Comparison of ENCODE assay signal across 10 mouse cellular contexts in the genomic region with DNA sequence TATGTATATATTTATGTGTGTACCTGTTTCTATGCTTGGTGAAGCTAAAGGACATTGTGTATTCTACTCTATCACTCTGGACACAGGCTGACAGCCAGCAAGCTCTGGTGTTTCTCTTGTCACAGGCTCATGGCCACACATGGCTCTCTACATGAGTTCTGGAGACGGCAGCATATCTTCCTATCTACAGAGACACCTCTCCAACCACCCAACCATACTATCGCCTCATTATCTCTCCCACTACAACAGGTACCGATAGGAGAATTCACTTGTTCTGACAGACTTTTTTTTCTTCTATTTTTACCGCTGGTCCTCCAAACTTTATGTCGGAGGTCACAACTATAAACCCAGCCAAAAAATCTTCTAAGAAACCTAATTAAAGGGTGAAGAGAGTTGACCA. TPM values are rescaled to one million over a fixed set of nuclear protein-coding genes. Genes with fewer than 3 reads are reported as not detected.
DNase-seq lines count a peak whose midpoint lies in the region; ATAC-seq lines count a peak whose summit lies in the region.
"Had no signal": no experiment of that assay in that cellular context is flagged by ENCODE, and none has a peak within 500 bp of the region (broad histone marks: within the 10 kb centered on the region; RNA-seq: fewer than 3 reads in every experiment).

No protein-coding gene starts in this region.

- no peaks in the 10 kb centered on the region for H3K27me3 ChIP-seq in heart, embryonic 14.5 days (ENCODE audit: control insufficient read depth, insufficient read depth, low read length)
- no peaks in the 10 kb centered on the region for H3K27me3 ChIP-seq in hindbrain, embryonic 15.5 days
- no peaks in the 10 kb centered on the region for H3K27me3 ChIP-seq in midbrain, embryonic 13.5 days

- no peaks in the 10 kb centered on the region for H3K9me3 ChIP-seq in heart, embryonic 14.5 days (ENCODE audit: control insufficient read depth, low read length)
- H3K9me3 ChIP-seq in hindbrain, embryonic 15.5 days = no peaks in the 10 kb centered on the region
- no peaks in the 10 kb centered on the region for H3K9me3 ChIP-seq in midbrain, embryonic 13.5 days

- H3K4me2 ChIP-seq in heart, embryonic 14.5 days (ENCODE audit: low read length) = peak overlapping the region; percentile 82
- H3K4me2 ChIP-seq in hindbrain, embryonic 15.5 days = peak overlapping the region; percentile 71
- H3K4me2 ChIP-seq in midbrain, embryonic 13.5 days (replicated peaks) = peak overlapping the region; percentile 75

- H3K9ac ChIP-seq in heart, embryonic 14.5 days (ENCODE audit: low read length) = peak overlapping the region; percentile 85; the same call in 1 of the 2 replicates
- no peak overlapping the region for H3K9ac ChIP-seq in hindbrain, embryonic 15.5 days
- H3K9ac ChIP-seq in midbrain, embryonic 13.5 days (replicated peaks) = no peak overlapping the region

- peaks cover 2 to 14% of the 10 kb centered on the region in 2 experiments; a peak in 3 of 4 replicates for H3K4me1 ChIP-seq in heart, embryonic 14.5 days (ENCODE audit: control insufficient read depth in 2 of 2, insufficient read depth in 2 of 2, low read length in 2 of 2)
- peaks cover 14% of the 10 kb centered on the region for H3K4me1 ChIP-seq in hindbrain, embryonic 15.5 days (replicated peaks)
- H3K4me1 ChIP-seq in midbrain, embryonic 13.5 days (replicated peaks) = peaks cover 15% of the 10 kb centered on the region

- ATAC-seq in heart, embryonic 14.5 days (ENCODE audit: insufficient number of reproducible peaks, insufficient read depth, low FRiP score, low read depth) = no peak
- ATAC-seq in hindbrain, embryonic 15.5 days (ENCODE audit: low FRiP score, low read depth) = no peak
- ATAC-seq in midbrain, embryonic 13.5 days = no peak

- peaks cover 15% of the 10 kb centered on the region for H3K36me3 ChIP-seq in heart, embryonic 14.5 days (ENCODE audit: control insufficient read depth, insufficient read depth, low read length)
- H3K36me3 ChIP-seq in hindbrain, embryonic 15.5 days = peaks cover 11% of the 10 kb centered on the region
- peaks cover 11% of the 10 kb centered on the region for H3K36me3 ChIP-seq in midbrain, embryonic 13.5 days

- intact Hi-C loops in heart, postnatal 14 days (cut with DNase I) = no loop called here

- peak overlapping the region in 1 of 2 experiments; percentile 83; a peak in 2 of 4 replicates for H3K4me3 ChIP-seq in heart, embryonic 14.5 days (ENCODE audit: control insufficient read depth in 1 of 2, insufficient read depth in 1 of 2, low read depth in 1 of 2, low read length in 2 of 2)
- H3K4me3 ChIP-seq in hindbrain, embryonic 15.5 days = peak overlapping the region; percentile 79
- H3K4me3 ChIP-seq in midbrain, embryonic 13.5 days (replicated peaks) = peak overlapping the region; percentile 79

- WGBS in heart, embryonic 14.5 days = 59% methylated on average over 5 of the region's 5 CpGs
- 89% methylated on average over 5 of the region's 5 CpGs for WGBS in hindbrain, embryonic 15.5 days
- 90% methylated on average over 5 of the region's 5 CpGs for whole genome bisulfite sequencing in midbrain, embryonic 13.5 days

- H3K27ac ChIP-seq in heart, embryonic 14.5 days (replicated peaks in 1 of 2; ENCODE audit: control insufficient read depth in 1 of 2, insufficient read depth in 1 of 2, low read depth in 2 of 2, low read length in 2 of 2) = no peak overlapping the region
- H3K27ac ChIP-seq in hindbrain, embryonic 15.5 days (replicated peaks) = no peak overlapping the region
- no peak overlapping the region for H3K27ac ChIP-seq in midbrain, embryonic 13.5 days

- no peak for DNase-seq in heart, postnatal 14 days
- peak; percentile 19 for DNase-seq in MEL-GATA-1-ER (ENCODE audit: extremely low read depth, low read depth)
- DNase-seq in left cerebral cortex, adult 11 months (ENCODE audit: low spot score) = no peak
- DNase-seq in right cerebral cortex, postnatal 10 days (ENCODE audit: low spot score in 2 of 2) = no peak
- DNase-seq in kidney, postnatal 4 days = no peak

RNA-seq across cellular contexts. Expression of a gene that starts 9.7 kb away (rescaled TPM):
- polyA plus RNA-seq in heart, embryonic 14.5 days (2014; fragmentation: Nextera tagmentation; extraction: Ambion mirVana) = 19.4 and 21.8 TPM in 2 replicates
- total RNA-seq in heart, postnatal 14 days (2021) = 1 to 10 TPM; 8.7 TPM
- 27.9 and 28.7 TPM in 2 replicates for polyA plus RNA-seq in hindbrain, embryonic 15.5 days (2015; fragmentation: Nextera tagmentation; extraction: Ambion mirVana)
- 33.8 and 36.9 TPM in 2 replicates for polyA plus RNA-seq in midbrain, embryonic 13.5 days (2015; fragmentation: Nextera tagmentation; extraction: Ambion mirVana)

RNA-seq across cellular contexts. Expression of a gene that starts 23.9 kb away (rescaled TPM):
- polyA plus RNA-seq in heart, embryonic 14.5 days (2014; fragmentation: Nextera tagmentation; extraction: Ambion mirVana) = 69.8 and 75.9 TPM in 2 replicates
- total RNA-seq in heart, postnatal 14 days (2021) = 10 to 100 TPM; 74.4 to 76.0 TPM
- polyA plus RNA-seq in hindbrain, embryonic 15.5 days (2015; fragmentation: Nextera tagmentation; extraction: Ambion mirVana) = 94.5 and 101 TPM in 2 replicates
- 96.2 and 101 TPM in 2 replicates for polyA plus RNA-seq in midbrain, embryonic 13.5 days (2015; fragmentation: Nextera tagmentation; extraction: Ambion mirVana)

RNA-seq across cellular contexts. Expression of a gene that starts 24.5 kb away (rescaled TPM):
- 43.0 and 44.9 TPM in 2 replicates for polyA plus RNA-seq in heart, embryonic 14.5 days (2014; fragmentation: Nextera tagmentation; extraction: Ambion mirVana)
- 10 to 100 TPM; 29.2 to 30.0 TPM for total RNA-seq in heart, postnatal 14 days (2021)
- polyA plus RNA-seq in hindbrain, embryonic 15.5 days (2015; fragmentation: Nextera tagmentation; extraction: Ambion mirVana) = 77.9 and 81.9 TPM in 2 replicates
- 101 and 105 TPM in 2 replicates for polyA plus RNA-seq in midbrain, embryonic 13.5 days (2015; fragmentation: Nextera tagmentation; extraction: Ambion mirVana)

RNA-seq across cellular contexts. Expression of a gene that starts 31.6 kb away (rescaled TPM):
- polyA plus RNA-seq in heart, embryonic 14.5 days (2014; fragmentation: Nextera tagmentation; extraction: Ambion mirVana) = 80.2 and 84.6 TPM in 2 replicates
- total RNA-seq in heart, postnatal 14 days (2021) = 10 to 100 TPM in 1 of 2 experiments, 1 to 10 TPM in 1; 9.7 to 19.3 TPM
- polyA plus RNA-seq in hindbrain, embryonic 15.5 days (2015; fragmentation: Nextera tagmentation; extraction: Ambion mirVana) = 162 and 167 TPM in 2 replicates
- 211 TPM in 2 replicates for polyA plus RNA-seq in midbrain, embryonic 13.5 days (2015; fragmentation: Nextera tagmentation; extraction: Ambion mirVana)

RNA-seq across cellular contexts. Expression of a gene that starts 31.6 kb away (rescaled TPM):
- polyA plus RNA-seq in heart, embryonic 14.5 days (2014; fragmentation: Nextera tagmentation; extraction: Ambion mirVana) = not detected in 2 replicates
- total RNA-seq in heart, postnatal 14 days (2021) = not detected
- polyA plus RNA-seq in hindbrain, embryonic 15.5 days (2015; fragmentation: Nextera tagmentation; extraction: Ambion mirVana) = 0.65 TPM in 1 of 2 replicates, not detected in the other
- polyA plus RNA-seq in midbrain, embryonic 13.5 days (2015; fragmentation: Nextera tagmentation; extraction: Ambion mirVana) = 1.7 TPM in 1 of 2 replicates, not detected in the other
- total RNA-seq: gastrocnemius, adult 8-10 months had no signal
- polyA plus RNA-seq: brain, embryonic 14.5 days had no signal
